Mouse (Mus musculus) E14TG2a.4 (cell line): ENCODE measurements around the gene Cdc26.

Source experiments
- CTCF ChIP-seq: conservative IDR thresholded peaks from 2 replicates; pipeline ENCODE4 v1.5.1; 2014; ENCODE audit warnings: low read length
- POU5F1 ChIP-seq: IDR thresholded peaks from 2 replicates; pipeline ENCODE4 v1.6.1; 2014; ENCODE audit warnings: low read length, borderline replicate concordance

GRCm38 (mm10) chr4:62437871-62438270 lies 29.4 kb upstream of the Cdc26 start:
- no peak for TF ChIP-seq POU5F1
- no peak for TF ChIP-seq CTCF
